Mouse (Mus musculus) cerebellum, postnatal 14 days (tissue): ENCODE data around the gene Btbd9.
"Not testable (repeated sequence)": the region's sequence is repeated elsewhere in the genome, so short reads cannot be mapped to it uniquely, and the experiment has no call there.

ENCODE experiments used
- DNase-seq, 2 experiments: peaks; one replicate each; pipeline ENCODE4 v3.0.0; 2021; ENCODE audit warnings: mixed read lengths in 2 of 2

The Btbd9 gene

GRCm38 (mm10) chr17:30575941-30576773 is at the start of gene Btbd9:
Gene Btbd9, minus strand, starts transcription at chr17:30576488.
- peak; percentile 95 to 99 for DNase-seq

GRCm38 (mm10) chr17:30624132-30624531 is 47.8 kb upstream of the Btbd9 start, which contains the start of gene Dnah8:
Gene Dnah8, plus strand, starts transcription at chr17:30624354.
- not testable (repeated sequence) for DNase-seq

- DNase-seq, result no peak
Measured at GRCm38 (mm10) chr17:30623200-30623599, 46.9 kb upstream of the Btbd9 start.

- DNase-seq, result no peak
Measured at GRCm38 (mm10) chr17:30621450-30621849, 45.2 kb upstream of the Btbd9 start.

- no peak for DNase-seq
Measured at GRCm38 (mm10) chr17:30620548-30620947, 44.3 kb upstream of the Btbd9 start.

- DNase-seq, result no peak
Measured at GRCm38 (mm10) chr17:30619153-30619552, 42.9 kb upstream of the Btbd9 start.

- no peak for DNase-seq
Measured at GRCm38 (mm10) chr17:30618136-30618891, 42.0 kb upstream of the Btbd9 start.

- no peak for DNase-seq
Measured at GRCm38 (mm10) chr17:30616203-30616602, 39.9 kb upstream of the Btbd9 start.

- no peak for DNase-seq
Measured at GRCm38 (mm10) chr17:30613350-30613749, 37.1 kb upstream of the Btbd9 start.

GRCm38 (mm10) chr17:30612075-30612859 is 36.0 kb upstream of the Btbd9 start:
- DNase-seq, result peak; percentile 100

- DNase-seq, result no peak
Measured at GRCm38 (mm10) chr17:30611221-30612074, 35.2 kb upstream of the Btbd9 start.

GRCm38 (mm10) chr17:30610739-30611138 is 34.5 kb upstream of the Btbd9 start:
- no peak for DNase-seq

GRCm38 (mm10) chr17:30609980-30610307 is 33.7 kb upstream of the Btbd9 start:
- no peak for DNase-seq

- DNase-seq, result no peak
Measured at GRCm38 (mm10) chr17:30609305-30609979, 33.2 kb upstream of the Btbd9 start.

GRCm38 (mm10) chr17:30607909-30608495 is 31.7 kb upstream of the Btbd9 start:
- no peak for DNase-seq

GRCm38 (mm10) chr17:30607330-30607729 is 31.0 kb upstream of the Btbd9 start:
- DNase-seq, result no peak

- DNase-seq, result no peak
Measured at GRCm38 (mm10) chr17:30606634-30607081, 30.4 kb upstream of the Btbd9 start.

GRCm38 (mm10) chr17:30606206-30606605 is 29.9 kb upstream of the Btbd9 start:
- DNase-seq, result no peak

- DNase-seq, result no peak
Measured at GRCm38 (mm10) chr17:30605001-30605400, 28.7 kb upstream of the Btbd9 start.

GRCm38 (mm10) chr17:30604296-30604695 is 28.0 kb upstream of the Btbd9 start:
- DNase-seq, result no peak

GRCm38 (mm10) chr17:30602175-30602574 is 25.9 kb upstream of the Btbd9 start:
- no peak for DNase-seq
